Mouse (Mus musculus): Measurements from ENCODE around the gene Il1rn. TPM values are rescaled to one million over a fixed set of nuclear protein-coding genes. Genes with fewer than 3 reads are reported as not detected.

Gene Il1rn
- polyA plus RNA-seq, 1 experiment from 2014 or later: 0.24 TPM

- WGBS: 73% methylated on average over 12 of the region's 12 CpGs
- H3K27me3 ChIP-seq (replicated peaks; ENCODE audit: control insufficient read depth, insufficient read depth, low read length): 0 out of 2 replicates have a peak, but pooled peaks cover 2% of the 10 kb centered on the region
- H3K27ac ChIP-seq (ENCODE audit: low read depth): no peak overlapping the region
- ATAC-seq (replicated peaks; ENCODE audit: low FRiP score, low TSS enrichment, low read depth) (no peak), DNase-seq (ENCODE audit: low spot score) (no peak)
- no peaks in the 10 kb centered on the region for H3K9me3 ChIP-seq (ENCODE audit: control insufficient read depth, low read length)
- H3K9ac ChIP-seq (ENCODE audit: low read length): no peak overlapping the region
- peaks cover 6% of the 10 kb centered on the region; the same call in 1 of the 2 replicates for H3K4me1 ChIP-seq (replicated peaks; ENCODE audit: control insufficient read depth, insufficient read depth, low read length)
- H3K4me3 ChIP-seq (ENCODE audit: low read depth, low read length): no peak overlapping the region
- no peak overlapping the region for H3K4me2 ChIP-seq (ENCODE audit: low read length)
- no peaks in the 10 kb centered on the region for H3K36me3 ChIP-seq (ENCODE audit: control insufficient read depth, insufficient read depth, low read length)
Measured at GRCm38 (mm10) chr2:24366214-24366975, 29.7 kb downstream of the Il1rn start.

GRCm38 (mm10) chr2:24367030-24367894 lies 30.6 kb downstream of the Il1rn start, which contains the start of gene Psd4:
Gene Psd4 (plus strand): TSS chr2:24367580.
- peak; percentile 94 for ATAC-seq (replicated peaks; ENCODE audit: low FRiP score, low TSS enrichment, low read depth)
- DNase-seq (ENCODE audit: low spot score): peak; percentile 82
- Histone ChIP-seq H3K4me1 (replicated peaks; ENCODE audit: control insufficient read depth, insufficient read depth, low read length) (peaks cover 6% of the 10 kb centered on the region; the same call in 1 of the 2 replicates), H3K9ac (ENCODE audit: low read length) (peak within 1 kb of the TSS; percentile 30; the same call in 1 of the 2 replicates), H3K4me2 (ENCODE audit: low read length) (peak within 1 kb of the TSS; percentile 59), H3K9me3 (ENCODE audit: control insufficient read depth, low read length) (no peaks in the 10 kb centered on the region), H3K27me3 (replicated peaks; ENCODE audit: control insufficient read depth, insufficient read depth, low read length) (0 out of 2 replicates have a peak, but pooled peaks cover 2% of the 10 kb centered on the region), H3K36me3 (ENCODE audit: control insufficient read depth, insufficient read depth, low read length) (no peaks in the 10 kb centered on the region), H3K27ac (ENCODE audit: low read depth) (no peak within 1 kb of the TSS), H3K4me3 (ENCODE audit: low read depth, low read length) (peak within 1 kb of the TSS; percentile 32)
- 3% methylated on average over 47 of the region's 47 CpGs for WGBS

GRCm38 (mm10) chr2:24367895-24368261 lies 31.2 kb downstream of the Il1rn start:
- Histone ChIP-seq H3K4me3 (ENCODE audit: low read depth, low read length) (peak overlapping the region; percentile 32), H3K4me1 (replicated peaks; ENCODE audit: control insufficient read depth, insufficient read depth, low read length) (peaks cover 6% of the 10 kb centered on the region; the same call in 1 of the 2 replicates), H3K9ac (ENCODE audit: low read length) (no peak overlapping the region), H3K27me3 (replicated peaks; ENCODE audit: control insufficient read depth, insufficient read depth, low read length) (0 out of 2 replicates have a peak, but pooled peaks cover 2% of the 10 kb centered on the region), H3K27ac (ENCODE audit: low read depth) (no peak overlapping the region), H3K36me3 (ENCODE audit: control insufficient read depth, insufficient read depth, low read length) (no peaks in the 10 kb centered on the region), H3K9me3 (ENCODE audit: control insufficient read depth, low read length) (no peaks in the 10 kb centered on the region), H3K4me2 (ENCODE audit: low read length) (peak overlapping the region; percentile 59)
- ATAC-seq (replicated peaks; ENCODE audit: low FRiP score, low TSS enrichment, low read depth) (no peak; the same call in 1 of the 2 replicates), DNase-seq (ENCODE audit: low spot score) (peak; percentile 56)
- WGBS: 60% methylated on average over 4 of the region's 4 CpGs

GRCm38 (mm10) chr2:24378747-24379450 lies 42.2 kb downstream of the Il1rn start:
- Histone ChIP-seq H3K4me2 (ENCODE audit: low read length) (no peak overlapping the region), H3K27me3 (replicated peaks; ENCODE audit: control insufficient read depth, insufficient read depth, low read length) (no peaks in the 10 kb centered on the region), H3K4me3 (ENCODE audit: low read depth, low read length) (no peak overlapping the region), H3K36me3 (ENCODE audit: control insufficient read depth, insufficient read depth, low read length) (no peaks in the 10 kb centered on the region), H3K27ac (ENCODE audit: low read depth) (no peak overlapping the region), H3K9me3 (ENCODE audit: control insufficient read depth, low read length) (no peaks in the 10 kb centered on the region), H3K9ac (ENCODE audit: low read length) (no peak overlapping the region), H3K4me1 (replicated peaks; ENCODE audit: control insufficient read depth, insufficient read depth, low read length) (no peaks in the 10 kb centered on the region)
- peak; percentile 50 for DNase-seq (ENCODE audit: low spot score)
- peak; percentile 85; the same call in 1 of the 2 replicates for ATAC-seq (replicated peaks; ENCODE audit: low FRiP score, low TSS enrichment, low read depth)
- WGBS: 62% methylated on average over 5 of the region's 5 CpGs

- no peak overlapping the region for H3K4me2 ChIP-seq (ENCODE audit: low read length)
- no peak overlapping the region for H3K4me3 ChIP-seq (ENCODE audit: low read depth, low read length)
- no peaks in the 10 kb centered on the region for H3K27me3 ChIP-seq (replicated peaks; ENCODE audit: control insufficient read depth, insufficient read depth, low read length)
- no peak for ATAC-seq (replicated peaks; ENCODE audit: low FRiP score, low TSS enrichment, low read depth)
- H3K4me1 ChIP-seq (replicated peaks; ENCODE audit: control insufficient read depth, insufficient read depth, low read length): no peaks in the 10 kb centered on the region; the same call in 1 of the 2 replicates
- DNase-seq (ENCODE audit: low spot score): peak; percentile 34
- H3K9ac ChIP-seq (ENCODE audit: low read length): no peak overlapping the region
- no peaks in the 10 kb centered on the region for H3K36me3 ChIP-seq (ENCODE audit: control insufficient read depth, insufficient read depth, low read length)
- 71% methylated on average over 9 of the region's 9 CpGs for WGBS
- no peak overlapping the region for H3K27ac ChIP-seq (ENCODE audit: low read depth)
- H3K9me3 ChIP-seq (ENCODE audit: control insufficient read depth, low read length): no peaks in the 10 kb centered on the region
Measured at GRCm38 (mm10) chr2:24382456-24383230, 46.0 kb downstream of the Il1rn start.

GRCm38 (mm10) chr2:24383636-24384035 lies 47.0 kb downstream of the Il1rn start:
- Histone ChIP-seq H3K36me3 (ENCODE audit: control insufficient read depth, insufficient read depth, low read length) (no peaks in the 10 kb centered on the region), H3K4me3 (ENCODE audit: low read depth, low read length) (no peak overlapping the region), H3K4me2 (ENCODE audit: low read length) (no peak overlapping the region), H3K4me1 (replicated peaks; ENCODE audit: control insufficient read depth, insufficient read depth, low read length) (no peaks in the 10 kb centered on the region; the same call in 1 of the 2 replicates), H3K27ac (ENCODE audit: low read depth) (no peak overlapping the region), H3K9ac (ENCODE audit: low read length) (no peak overlapping the region), H3K9me3 (ENCODE audit: control insufficient read depth, low read length) (no peaks in the 10 kb centered on the region), H3K27me3 (replicated peaks; ENCODE audit: control insufficient read depth, insufficient read depth, low read length) (no peaks in the 10 kb centered on the region)
- no peak for ATAC-seq (replicated peaks; ENCODE audit: low FRiP score, low TSS enrichment, low read depth)
- peak; percentile 20 for DNase-seq (ENCODE audit: low spot score)
- 76% methylated on average over 3 of the region's 3 CpGs for WGBS

- Histone ChIP-seq H3K27ac (ENCODE audit: low read depth) (peak overlapping the region; percentile 14; the same call in 1 of the 2 replicates), H3K36me3 (ENCODE audit: control insufficient read depth, insufficient read depth, low read length) (no peaks in the 10 kb centered on the region), H3K27me3 (replicated peaks; ENCODE audit: control insufficient read depth, insufficient read depth, low read length) (no peaks in the 10 kb centered on the region), H3K4me2 (ENCODE audit: low read length) (no peak overlapping the region), H3K9ac (ENCODE audit: low read length) (no peak overlapping the region), H3K4me1 (replicated peaks; ENCODE audit: control insufficient read depth, insufficient read depth, low read length) (no peaks in the 10 kb centered on the region; the same call in 1 of the 2 replicates), H3K4me3 (ENCODE audit: low read depth, low read length) (no peak overlapping the region), H3K9me3 (ENCODE audit: control insufficient read depth, low read length) (no peaks in the 10 kb centered on the region)
- ATAC-seq (replicated peaks; ENCODE audit: low FRiP score, low TSS enrichment, low read depth) (no peak), DNase-seq (ENCODE audit: low spot score) (no peak)
Measured at GRCm38 (mm10) chr2:24384393-24384792, 47.7 kb downstream of the Il1rn start.

Measured in intestine, embryonic 14.5 days (tissue).